Mouse (Mus musculus) CH12.LX (cell line): ENCODE measurements at regions not wholly inside any gene's neighbourhood (a gene's known extent, or its start where the extent isn't known, plus 50 kb on each side); places are given as distances from the start of the nearest gene placed in this dataset.

ENCODE experiments used
- DNase-seq: peaks from one replicate; pipeline ENCODE4 v3.0.0-alpha.2; 2013; ENCODE audit errors: extremely low read depth
- H3K27ac ChIP-seq: 2 replicates; pipeline ENCODE4 v1.5.1; 2012; ENCODE audit warnings: low read depth, mild to moderate bottlenecking, control low read depth, moderate library complexity; ENCODE audit not compliant: insufficient read depth
- H3K27me3 ChIP-seq: replicated peaks from 2 replicates; pipeline ENCODE3; 2012; ENCODE audit warnings: inconsistent platforms
- H3K36me3 ChIP-seq, 2 experiments: replicated peaks in 1 of 2; 2 replicates each; pipeline versions ENCODE3 to v1.6.1; 2012; ENCODE audit warnings: inconsistent platforms in 1 of 2, low read length in 1 of 2, mild to moderate bottlenecking in 1 of 2, mixed read lengths in 1 of 2, moderate library complexity in 1 of 2; ENCODE audit not compliant: control insufficient read depth in 1 of 2, insufficient read depth in 1 of 2
- H3K4me1 ChIP-seq, 2 experiments: 2 replicates each; pipeline ENCODE4 v1.6.1; 2012; ENCODE audit warnings: inconsistent platforms in 1 of 2, moderate library complexity in 1 of 2; ENCODE audit not compliant: insufficient read depth in 2 of 2, control insufficient read depth in 1 of 2
- H3K4me2 ChIP-seq: 2 replicates; pipeline ENCODE4 v1.6.1; 2012; ENCODE audit warnings: low read depth, mild to moderate bottlenecking, control low read depth; ENCODE audit not compliant: poor library complexity, insufficient read depth, severe bottlenecking
- H3K4me3 ChIP-seq, 3 experiments: fragments of 150-350 bp in 1 of 3; sonication (generic) in 1 of 3; replicated peaks in 1 of 3; 2 replicates each; pipeline versions ENCODE3 to v1.5.1; 2011 to 2012; ENCODE audit warnings: low read depth in 2 of 3, low read length in 2 of 3, mild to moderate bottlenecking in 2 of 3, moderate library complexity in 2 of 3, control low read depth in 1 of 3, improper control_type of control experiment in 1 of 3, inconsistent platforms in 1 of 3, mixed read lengths in 1 of 3; ENCODE audit not compliant: poor library complexity in 1 of 3
- H3K79me2 ChIP-seq: replicated peaks from 2 replicates; pipeline ENCODE4 v1.6.1; 2012; ENCODE audit warnings: mild to moderate bottlenecking, moderate library complexity; ENCODE audit not compliant: control insufficient read depth, poor library complexity, insufficient read depth, severe bottlenecking; ENCODE audit errors: extremely low read depth
- H3K9ac ChIP-seq: 2 replicates; pipeline ENCODE4 v1.6.1; 2012; ENCODE audit warnings: low read depth, mild to moderate bottlenecking, control low read depth, moderate library complexity; ENCODE audit not compliant: insufficient read depth
- H3K9me3 ChIP-seq: replicated peaks from 2 replicates; pipeline ENCODE3; 2012; ENCODE audit warnings: low read length, inconsistent platforms, mixed read lengths
- CHD1 ChIP-seq: IDR thresholded peaks from 2 replicates; pipeline ENCODE4 v1.6.1; 2012; ENCODE audit warnings: low read depth, low read length, improper control_type of control experiment, inconsistent platforms
- CHD2 ChIP-seq: IDR thresholded peaks from 2 replicates; pipeline ENCODE4 v1.6.1; 2011; ENCODE audit warnings: low read length, improper control_type of control experiment
- CTCF ChIP-seq, 2 experiments: IDR thresholded peaks in 1 of 2; conservative IDR thresholded peaks in 1 of 2; 2 replicates each; pipeline ENCODE4 v1.5.1; 2011 to 2012; ENCODE audit warnings: low read depth in 2 of 2, low read length in 2 of 2, improper control_type of control experiment in 1 of 2, inconsistent platforms in 1 of 2, mild to moderate bottlenecking in 1 of 2, moderate library complexity in 1 of 2
- E2F4 ChIP-seq: IDR thresholded peaks from 2 replicates; pipeline ENCODE4 v1.6.1; 2011; ENCODE audit warnings: low read depth, low read length, improper control_type of control experiment; ENCODE audit not compliant: insufficient replicate concordance
- IRF4 ChIP-seq: IDR thresholded peaks from 2 replicates; pipeline ENCODE4 v1.6.1; 2014; ENCODE audit warnings: low read depth, mild to moderate bottlenecking, inconsistent platforms, low read length, improper control_type of control experiment
- JUN ChIP-seq: IDR thresholded peaks from 2 replicates; pipeline ENCODE4 v1.6.1; 2011; ENCODE audit warnings: low read depth, mild to moderate bottlenecking, low read length, improper control_type of control experiment, moderate library complexity; ENCODE audit not compliant: insufficient read depth
- KAT2A ChIP-seq: IDR thresholded peaks from 2 replicates; pipeline ENCODE4 v1.6.1; 2012; ENCODE audit warnings: low read length, improper control_type of control experiment, inconsistent platforms; ENCODE audit not compliant: insufficient replicate concordance
- MAFK ChIP-seq: IDR thresholded peaks from 2 replicates; pipeline ENCODE4 v1.6.1; 2011; ENCODE audit warnings: low read length, improper control_type of control experiment; ENCODE audit not compliant: insufficient replicate concordance
- MAX ChIP-seq: IDR thresholded peaks from 2 replicates; pipeline ENCODE4 v1.6.1; 2011; ENCODE audit warnings: low read length, improper control_type of control experiment
- MEF2A ChIP-seq: IDR thresholded peaks from 2 replicates; pipeline ENCODE4 v1.6.1; 2014; ENCODE audit warnings: low read depth, mild to moderate bottlenecking, inconsistent platforms, low read length, improper control_type of control experiment, borderline replicate concordance
- MXI1 ChIP-seq: IDR thresholded peaks from 2 replicates; pipeline ENCODE4 v1.6.1; 2011; ENCODE audit warnings: mild to moderate bottlenecking, low read depth, low read length, improper control_type of control experiment
- NELFE ChIP-seq: IDR thresholded peaks from 2 replicates; pipeline ENCODE4 v1.6.1; 2011; ENCODE audit warnings: low read depth, low read length, improper control_type of control experiment
- PAX5 ChIP-seq: IDR thresholded peaks from 2 replicates; pipeline ENCODE4 v1.6.1; 2012; ENCODE audit warnings: low read length, inconsistent platforms, mixed read lengths
- POLR2A ChIP-seq: IDR thresholded peaks from 2 replicates; pipeline ENCODE4 v1.6.1; 2011; ENCODE audit warnings: low read depth, mild to moderate bottlenecking, improper control_type of control experiment, low read length
- RAD21 ChIP-seq: IDR thresholded peaks from 2 replicates; pipeline ENCODE4 v1.6.1; 2011; ENCODE audit warnings: low read depth, mild to moderate bottlenecking, low read length, improper control_type of control experiment, moderate library complexity
- SIN3A ChIP-seq: IDR thresholded peaks from 2 replicates; pipeline ENCODE4 v1.6.1; 2012; ENCODE audit warnings: low read length, improper control_type of control experiment, inconsistent platforms
- SMC3 ChIP-seq: IDR thresholded peaks from 2 replicates; pipeline ENCODE4 v1.6.1; 2011; ENCODE audit warnings: low read depth, low read length, improper control_type of control experiment
- UBTF ChIP-seq: IDR thresholded peaks from 2 replicates; pipeline ENCODE4 v1.6.1; 2012; ENCODE audit warnings: low read depth, mild to moderate bottlenecking, inconsistent platforms, low read length, improper control_type of control experiment, moderate library complexity
- USF1 ChIP-seq: IDR thresholded peaks from 2 replicates; pipeline ENCODE4 v1.6.1; 2014; ENCODE audit warnings: low read depth, mild to moderate bottlenecking, inconsistent platforms, low read length, improper control_type of control experiment
- USF2 ChIP-seq: conservative IDR thresholded peaks from 2 replicates; pipeline ENCODE4 v1.6.1; 2011; ENCODE audit warnings: low read depth, low read length, improper control_type of control experiment
- ZKSCAN1 ChIP-seq: IDR thresholded peaks from 2 replicates; pipeline ENCODE4 v1.6.1; 2012; ENCODE audit warnings: low read depth, inconsistent platforms, low read length, improper control_type of control experiment, borderline replicate concordance
- dilution Hi-C: fragments of 300-500 bp; cut with MboI; formaldehyde crosslinking; loops from 2 replicates; pipeline ENCODE4 v1.14.3; 2020; ENCODE audit warnings: low sequenced_read_pairs; ENCODE audit not compliant: extremely low pct_unique_long_range_greater_than_20kb, extremely low pct_ligation_motif_present
- in situ Hi-C: fragments of 300-500 bp; cut with MboI; formaldehyde crosslinking; loops from 3 replicates; pipeline ENCODE4 v1.14.3; 2019; ENCODE audit warnings: low sequenced_read_pairs, low pct_ligation_motif_present, low pct_unique_long_range_greater_than_20kb, mixed read lengths

GRCm38 (mm10) chr15:64578991-64579390, 238.5 kb upstream of the Gm21798 start:
- dilution Hi-C loops (no loop called here), in situ Hi-C loops (no loop called here)
- Histone ChIP-seq H3K27ac (no peak overlapping the region), H3K79me2 (no peaks in the 10 kb centered on the region), H3K4me1 (no peaks in the 10 kb centered on the region), H3K4me3 (no peak overlapping the region), H3K4me2 (no peak overlapping the region), H3K27me3 (no peaks in the 10 kb centered on the region), H3K36me3 (no peaks in the 10 kb centered on the region), H3K9ac (no peak overlapping the region)
- DNase-seq, result no peak
- TF ChIP-seq KAT2A (no peak), UBTF (no peak), E2F4 (no peak), MXI1 (no peak), MAX (no peak), RAD21 (no peak), CTCF (conservative IDR thresholded peaks at IDR 0.05 in 1 of 2, IDR thresholded peaks at IDR 0.05 in 1 of 2; ENCODE audit: low read depth in 2 of 2, low read length in 2 of 2) (no peak), JUN (no peak), POLR2A (no peak), IRF4 (no peak), CHD1 (no peak), MAFK (no peak), USF1 (no peak)
- TF ChIP-seq, all 38 proteins: peak for 0
- H3K9me3 ChIP-seq, result no peaks in the 10 kb centered on the region

- H3K36me3 ChIP-seq, result no peaks in the 10 kb centered on the region
- no peaks in the 10 kb centered on the region for H3K79me2 ChIP-seq
- dilution Hi-C loops, result no loop called here
Observed at GRCm38 (mm10) chr15:64580481-64580880, 237.0 kb upstream of the Gm21798 start.

More at GRCm38 (mm10) chr15:64580481-64580880, 237.0 kb upstream of the Gm21798 start:
- Histone ChIP-seq H3K9ac (no peak overlapping the region), H3K9me3 (no peaks in the 10 kb centered on the region), H3K4me2 (no peak overlapping the region), H3K4me1 (no peaks in the 10 kb centered on the region), H3K27ac (no peak overlapping the region), H3K27me3 (no peaks in the 10 kb centered on the region), H3K4me3 (no peak overlapping the region)
- in situ Hi-C loops, result no loop called here
- TF ChIP-seq MAFK (no peak), ZKSCAN1 (no peak), SMC3 (no peak), SIN3A (no peak), CHD2 (no peak), NELFE (no peak), MEF2A (no peak), CTCF (conservative IDR thresholded peaks at IDR 0.05 in 1 of 2, IDR thresholded peaks at IDR 0.05 in 1 of 2; ENCODE audit: low read depth in 2 of 2, low read length in 2 of 2) (no peak), IRF4 (no peak), POLR2A (no peak), JUN (no peak), PAX5 (no peak), USF2 (no peak), MAX (no peak)
- no peak for DNase-seq
